Mouse (Mus musculus): ENCODE results near the gene Ddx24. TPM values are rescaled to one million over a fixed set of nuclear protein-coding genes. Genes with fewer than 3 reads are reported as not detected.

Gene Ddx24
- total and polyA plus RNA-seq, 3 experiments = 76.2 to 125 (median 83.0) TPM

DNA sequence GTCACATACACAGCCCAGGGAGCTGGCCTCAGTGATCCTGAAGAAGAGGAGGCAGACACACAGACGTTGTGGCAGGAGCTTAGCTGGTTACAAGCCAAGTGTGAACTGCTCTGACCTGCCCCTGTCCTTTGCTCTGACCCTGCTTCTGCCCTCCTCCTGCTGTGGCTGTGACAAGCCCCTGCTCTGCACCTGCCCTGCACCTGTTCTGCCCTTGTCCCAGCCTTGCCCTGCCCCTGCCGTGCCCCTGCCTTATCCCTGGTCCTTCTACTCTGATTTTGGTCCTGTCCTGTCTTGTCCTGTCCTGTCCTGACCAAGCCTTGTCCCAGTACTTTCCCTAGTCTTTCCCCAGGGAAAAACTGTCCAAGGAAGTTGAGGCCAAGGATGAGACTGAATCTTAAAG is 56.9 kb downstream of the Ddx24 start:
- DNase-seq (ENCODE audit: extremely low read depth) = no peak
- peaks cover 0 to 1% of the 10 kb centered on the region in 2 experiments; a peak in 2 of 4 replicates for H3K4me1 ChIP-seq (ENCODE audit: control insufficient read depth in 1 of 2, insufficient read depth in 2 of 2)
- no peaks in the 10 kb centered on the region for H3K9me3 ChIP-seq (replicated peaks; ENCODE audit: low read length)
- TF ChIP-seq BHLHE40 (IDR thresholded peaks at IDR 0.05; ENCODE audit: low read depth, low read length) (no peak), JUND (conservative IDR thresholded peaks at IDR 0.05; ENCODE audit: low read depth, low read length) (no peak), MXI1 (IDR thresholded peaks at IDR 0.05; ENCODE audit: low read depth, low read length) (no peak)
- in situ Hi-C loops (cut with MboI; ENCODE audit: low pct_ligation_motif_present, low pct_unique_long_range_greater_than_20kb, low sequenced_read_pairs) (loop anchor here (5.0 kb wide), 1 partner anchor 226 kb away; no protein-coding TSS in a partner anchor), dilution Hi-C loops (cut with MboI; ENCODE audit: extremely low pct_ligation_motif_present, extremely low pct_unique_long_range_greater_than_20kb, low sequenced_read_pairs) (no loop called here)
- H3K4me2 ChIP-seq (ENCODE audit: insufficient read depth, low read depth, poor library complexity, severe bottlenecking) = no peak overlapping the region
- H3K4me3 ChIP-seq (replicated peaks in 1 of 3; ENCODE audit: low read depth in 2 of 3, low read length in 2 of 3, poor library complexity in 1 of 3) = no peak overlapping the region
- H3K79me2 ChIP-seq (replicated peaks; ENCODE audit: control insufficient read depth, extremely low read depth, insufficient read depth, poor library complexity, severe bottlenecking) = no peaks in the 10 kb centered on the region
- no peaks in the 10 kb centered on the region for H3K36me3 ChIP-seq (replicated peaks in 1 of 2; ENCODE audit: control insufficient read depth in 1 of 2, insufficient read depth in 1 of 2, low read length in 1 of 2)
- H3K9ac ChIP-seq (ENCODE audit: insufficient read depth, low read depth) = no peak overlapping the region
- no peak overlapping the region for H3K27ac ChIP-seq (ENCODE audit: insufficient read depth, low read depth)
- H3K27me3 ChIP-seq (replicated peaks) = peaks cover 32% of the 10 kb centered on the region

DNA sequence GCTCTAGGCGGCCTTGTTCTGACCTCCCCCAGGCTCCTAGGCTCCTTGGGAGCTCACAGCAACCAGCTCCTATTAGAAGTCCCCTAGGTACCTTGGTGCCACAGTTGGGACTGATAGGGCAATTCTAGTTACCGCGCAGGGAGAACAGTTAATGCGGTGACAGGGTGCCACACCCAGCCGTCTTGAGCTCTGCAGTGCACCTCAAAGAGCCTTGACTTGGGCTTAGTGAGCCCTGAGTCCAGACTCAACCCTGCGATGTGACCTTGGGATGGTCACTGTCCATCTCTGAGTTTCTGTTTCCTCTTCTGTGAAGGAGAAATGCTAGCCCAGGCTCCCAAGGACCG is 57.3 kb downstream of the Ddx24 start:
- Histone ChIP-seq H3K79me2 (replicated peaks; ENCODE audit: control insufficient read depth, extremely low read depth, insufficient read depth, poor library complexity, severe bottlenecking) (no peaks in the 10 kb centered on the region), H3K9me3 (replicated peaks; ENCODE audit: low read length) (no peaks in the 10 kb centered on the region), H3K4me2 (ENCODE audit: insufficient read depth, low read depth, poor library complexity, severe bottlenecking) (peak overlapping the region; percentile 41; the same call in 1 of the 2 replicates), H3K27ac (ENCODE audit: insufficient read depth, low read depth) (no peak overlapping the region), H3K4me1 (ENCODE audit: control insufficient read depth in 1 of 2, insufficient read depth in 2 of 2) (peaks cover 0 to 6% of the 10 kb centered on the region in 2 experiments; a peak in 2 of 4 replicates), H3K9ac (ENCODE audit: insufficient read depth, low read depth) (no peak overlapping the region), H3K36me3 (replicated peaks in 1 of 2; ENCODE audit: control insufficient read depth in 1 of 2, insufficient read depth in 1 of 2, low read length in 1 of 2) (no peaks in the 10 kb centered on the region), H3K27me3 (replicated peaks) (peaks cover 32% of the 10 kb centered on the region), H3K4me3 (replicated peaks in 1 of 3; ENCODE audit: low read depth in 2 of 3, low read length in 2 of 3, poor library complexity in 1 of 3) (no peak overlapping the region)
- no peak for DNase-seq (ENCODE audit: extremely low read depth)
- TF ChIP-seq CHD2 (IDR thresholded peaks at IDR 0.05; ENCODE audit: low read length) = no peak
- TF ChIP-seq MEF2A (IDR thresholded peaks at IDR 0.05; ENCODE audit: borderline replicate concordance, low read depth, low read length) = no peak
- no peak for TF ChIP-seq ETS1 (conservative IDR thresholded peaks at IDR 0.05; ENCODE audit: low read depth, low read length)
- no peak for TF ChIP-seq KAT2A (IDR thresholded peaks at IDR 0.05; ENCODE audit: insufficient replicate concordance, low read length)
- no peak for TF ChIP-seq JUND (conservative IDR thresholded peaks at IDR 0.05; ENCODE audit: low read depth, low read length)
- no peak for TF ChIP-seq TCF12 (IDR thresholded peaks at IDR 0.05; ENCODE audit: low read depth, low read length)
- TF ChIP-seq NRF1 (IDR thresholded peaks at IDR 0.05; ENCODE audit: low read depth, low read length) = no peak
- TF ChIP-seq CTCF (conservative IDR thresholded peaks at IDR 0.05 in 1 of 2, IDR thresholded peaks at IDR 0.05 in 1 of 2; ENCODE audit: low read depth in 2 of 2, low read length in 2 of 2) = no peak
- TF ChIP-seq BHLHE40 (IDR thresholded peaks at IDR 0.05; ENCODE audit: low read depth, low read length) = no peak
- no peak for TF ChIP-seq SIN3A (IDR thresholded peaks at IDR 0.05; ENCODE audit: low read length)
- no peak for TF ChIP-seq HCFC1 (IDR thresholded peaks at IDR 0.05; ENCODE audit: low read depth, low read length)
- TF ChIP-seq E2F4 (IDR thresholded peaks at IDR 0.05; ENCODE audit: insufficient replicate concordance, low read depth, low read length) = no peak
- dilution Hi-C loops (cut with MboI; ENCODE audit: extremely low pct_ligation_motif_present, extremely low pct_unique_long_range_greater_than_20kb, low sequenced_read_pairs) (no loop called here), in situ Hi-C loops (cut with MboI; ENCODE audit: low pct_ligation_motif_present, low pct_unique_long_range_greater_than_20kb, low sequenced_read_pairs) (loop anchor here (5.0 kb wide), 1 partner anchor 226 kb away; no protein-coding TSS in a partner anchor)
